Mouse (Mus musculus) megakaryocyte, embryonic 14.5 days (primary cell): ENCODE data around the gene Nfic.

ENCODE experiments used
- FLI1 ChIP-seq: IDR thresholded peaks from 2 replicates; pipeline ENCODE4 v1.6.1; 2012; ENCODE audit warnings: low read length, inconsistent platforms, mixed read lengths
- GATA1 ChIP-seq: IDR thresholded peaks from 3 replicates; pipeline ENCODE4 v1.6.1; 2012; ENCODE audit warnings: mixed read lengths, low read length, inconsistent platforms, borderline replicate concordance

DNA sequence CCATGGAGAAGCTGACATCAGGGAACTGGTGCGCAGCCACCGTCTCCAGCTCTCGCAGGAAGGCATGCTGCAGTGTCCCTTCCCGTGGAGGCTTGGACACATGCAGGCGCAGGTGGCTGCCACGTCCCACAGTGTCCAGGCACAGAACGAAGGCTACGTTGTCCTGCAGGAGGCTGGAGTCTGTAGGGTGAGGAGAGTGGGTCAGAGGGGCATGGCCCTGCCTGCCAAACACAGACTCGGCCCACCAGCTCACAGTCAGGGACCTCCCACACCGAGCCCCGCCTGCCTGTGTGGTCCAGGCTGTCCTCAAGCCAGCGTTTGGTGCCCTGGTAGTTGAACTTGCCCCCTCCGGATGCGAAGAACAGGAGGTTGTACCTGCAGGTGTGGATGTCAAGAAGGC, 34.5 kb upstream of the Nfic start:
- TF ChIP-seq GATA1 (no peak), FLI1 (no peak)
